Mouse (Mus musculus) left cerebral cortex, postnatal 10 days (tissue): ENCODE results near the gene Agpat2. TPM values are rescaled to one million over a fixed set of nuclear protein-coding genes. Genes with fewer than 3 reads are reported as not detected.

Experiments used
- DNase-seq, 2 experiments: peaks; one replicate each; pipeline ENCODE4 v3.0.0; 2021 to 2022; ENCODE audit warnings: low spot score in 2 of 2, mixed read lengths in 1 of 2; ENCODE audit errors: extremely low spot score in 1 of 2
- intact Hi-C: fragments of 180-260 bp; cut with DNase I; formaldehyde crosslinking; loops from one replicate; pipeline ENCODE4 v1.15.1; 2025
- total RNA-seq, 2 experiments: library from RNA; stranded (reverse); gene quantifications; 2 replicates each; pipeline ENCODE4 v1.2.3; 2021

The Agpat2 gene
- 1 to 10 TPM; 1.6 to 2.2 TPM for total RNA-seq

- DNase-seq, result peak; percentile 21 to 89
Measured at GRCm38 (mm10) chr2:26603720-26604671, at the start of gene Agpat2. Gene Agpat2 (minus strand): TSS chr2:26604417.

GRCm38 (mm10) chr2:26646643-26647293, 42.6 kb upstream of the Agpat2 start:
- intact Hi-C loops, result loop anchor here (10.0 kb wide), 1 partner anchor 388 kb away; no protein-coding TSS in a partner anchor

More at GRCm38 (mm10) chr2:26603720-26604671, at the start of gene Agpat2:
- intact Hi-C loops, result no loop called here

GRCm38 (mm10) chr2:26643942-26644341, 39.7 kb upstream of the Agpat2 start:
- intact Hi-C loops, result loop anchor here (5.0 to 10.0 kb wide), 2 partner anchors 258 to 391 kb away; partner anchors contain the start of gene Surf6
- no peak for DNase-seq

More at GRCm38 (mm10) chr2:26646643-26647293, 42.6 kb upstream of the Agpat2 start:
- peak; percentile 62 to 79 for DNase-seq

- no peak for DNase-seq
- intact Hi-C loops, result loop anchor here (5.0 to 10.0 kb wide), 2 partner anchors 261 to 394 kb away; partner anchors contain the start of gene Surf6
Measured at GRCm38 (mm10) chr2:26641006-26641647, 36.9 kb upstream of the Agpat2 start.

- DNase-seq, result peak; percentile 96 to 98
- intact Hi-C loops, result loop anchor here (5.0 to 10.0 kb wide), 3 partner anchors 193 to 395 kb away; partner anchors contain the start of genes Sec16a and Surf6
Measured at GRCm38 (mm10) chr2:26639838-26640830, 35.9 kb upstream of the Agpat2 start.

- DNase-seq, result no peak
- intact Hi-C loops, result loop anchor here (5.0 kb wide), 1 partner anchor 192 kb away; the partner anchor contains the start of gene Sec16a
Measured at GRCm38 (mm10) chr2:26639083-26639482, 34.9 kb upstream of the Agpat2 start.

- DNase-seq, result no peak
- intact Hi-C loops, result loop anchor here (5.0 kb wide), 1 partner anchor 191 kb away; the partner anchor contains the start of gene Sec16a
Measured at GRCm38 (mm10) chr2:26638572-26638971, 34.4 kb upstream of the Agpat2 start.

- DNase-seq, result peak in 1 of 2 experiments; percentile 17
- intact Hi-C loops, result loop anchor here (5.0 kb wide), 1 partner anchor 191 kb away; the partner anchor contains the start of gene Sec16a
Measured at GRCm38 (mm10) chr2:26638039-26638438, 33.8 kb upstream of the Agpat2 start.

GRCm38 (mm10) chr2:26637316-26637932, 33.2 kb upstream of the Agpat2 start:
- intact Hi-C loops, result loop anchor here (5.0 kb wide), 1 partner anchor 190 kb away; the partner anchor contains the start of gene Sec16a
- no peak for DNase-seq

- no peak for DNase-seq
- intact Hi-C loops, result loop anchor here (5.0 kb wide), 1 partner anchor 189 kb away; the partner anchor contains the start of gene Sec16a
Measured at GRCm38 (mm10) chr2:26636325-26636635, 32.1 kb upstream of the Agpat2 start.

- peak in 1 of 2 experiments; percentile 21 for DNase-seq
- intact Hi-C loops, result loop anchor here (5.0 kb wide), 1 partner anchor 188 kb away; the partner anchor contains the start of gene Sec16a
Measured at GRCm38 (mm10) chr2:26635489-26636324, 31.5 kb upstream of the Agpat2 start.

- no peak for DNase-seq
- intact Hi-C loops, result loop anchor here (5.0 kb wide), 1 partner anchor 188 kb away; the partner anchor contains the start of gene Sec16a
Measured at GRCm38 (mm10) chr2:26634629-26635488, 30.6 kb upstream of the Agpat2 start.

GRCm38 (mm10) chr2:26633953-26634530, 29.8 kb upstream of the Agpat2 start:
- peak in 1 of 2 experiments; percentile 11 for DNase-seq
- intact Hi-C loops, result no loop called here

GRCm38 (mm10) chr2:26632541-26633395, 28.6 kb upstream of the Agpat2 start:
- intact Hi-C loops, result no loop called here
- no peak for DNase-seq
